Mouse (Mus musculus) adrenal gland, postnatal 25 days (tissue): ENCODE measurements around the gene Ski. TPM values are rescaled to one million over a fixed set of nuclear protein-coding genes. Genes with fewer than 3 reads are reported as not detected.
A peak's percentile ranks its signal among the peaks of the same experiment; 100 is the strongest.

Experiments
- DNase-seq: peaks from one replicate; pipeline ENCODE4 v3.0.0; 2021; ENCODE audit warnings: mixed read lengths
- total RNA-seq: library from RNA; stranded (reverse); gene quantifications from 2 replicates; pipeline ENCODE4 v1.2.3, GENCODE M21; 2021

Gene Ski
- total RNA-seq, 1 experiment from 2014 or later: 93.3 TPM

DNA sequence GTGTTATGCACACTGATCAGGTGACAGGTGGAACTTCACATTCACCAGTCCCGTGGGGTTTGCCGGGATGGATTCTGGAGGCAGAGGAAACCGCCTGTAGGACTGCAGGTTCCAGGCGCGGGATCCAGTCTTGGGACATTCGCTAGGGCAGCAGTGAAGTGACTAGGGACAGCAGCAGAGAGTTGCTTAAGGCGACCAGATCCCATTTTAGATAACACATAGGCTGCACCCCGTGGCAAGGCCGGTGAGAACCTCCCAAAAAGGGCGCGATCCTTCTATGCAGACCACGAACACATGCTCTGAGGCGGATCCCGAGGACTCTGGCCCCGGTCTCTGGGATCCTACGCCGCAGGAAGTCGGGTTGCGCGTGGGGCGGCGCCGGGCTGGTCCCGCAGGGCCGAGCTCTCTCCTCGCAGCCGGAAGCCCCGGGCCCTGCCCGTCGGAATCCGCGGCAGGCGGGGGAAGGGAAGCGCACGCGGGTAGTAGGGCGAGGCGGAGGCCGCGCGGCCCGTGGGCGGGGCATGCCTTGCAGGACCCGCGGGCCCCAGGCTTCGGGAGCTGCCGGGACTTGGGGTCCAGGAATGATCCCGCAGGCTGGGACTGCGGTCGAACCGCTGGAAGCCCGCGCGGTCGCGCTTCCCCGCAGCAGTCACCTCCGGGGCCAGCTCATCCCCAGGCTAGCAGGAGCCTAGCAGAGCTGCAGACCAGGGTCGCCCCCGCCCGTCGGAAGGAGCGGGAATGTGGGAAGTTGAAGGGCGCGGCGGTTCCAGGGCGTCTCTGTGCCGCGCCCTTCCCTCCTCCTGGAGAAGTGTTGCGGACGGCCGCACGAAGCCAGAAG is 71.9 kb downstream of the Ski start:
- peak; percentile 89 for DNase-seq

- no peak for DNase-seq
Measured at GRCm38 (mm10) chr4:155149941-155150275, 72.5 kb downstream of the Ski start.

- DNase-seq: peak; percentile 65
Measured at GRCm38 (mm10) chr4:155148910-155149698, 73.3 kb downstream of the Ski start.

DNA sequence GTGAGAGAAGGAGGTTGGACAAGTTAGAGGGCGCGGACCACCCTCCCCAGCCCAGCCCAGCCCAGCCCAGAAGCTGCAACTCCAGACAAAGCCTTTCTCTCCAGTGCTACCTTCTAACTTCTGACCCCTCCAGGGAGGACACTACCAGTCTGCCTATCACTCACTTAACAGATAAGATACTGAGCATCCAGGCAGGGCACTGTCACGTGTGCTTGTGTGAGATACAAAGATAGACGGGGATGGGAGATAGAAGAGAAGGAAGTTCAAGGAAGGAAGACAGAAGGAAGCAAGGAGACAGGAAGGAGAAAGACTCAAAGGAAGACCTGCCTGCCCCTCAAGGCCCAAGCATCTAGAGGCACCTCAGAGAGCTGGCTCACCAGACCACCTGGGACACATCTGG is 73.9 kb downstream of the Ski start:
- DNase-seq: no peak

- no peak for DNase-seq
Measured at GRCm38 (mm10) chr4:155146107-155146823, 76.1 kb downstream of the Ski start.

- DNase-seq: no peak
Measured at GRCm38 (mm10) chr4:155144548-155145180, 77.7 kb downstream of the Ski start.

DNA sequence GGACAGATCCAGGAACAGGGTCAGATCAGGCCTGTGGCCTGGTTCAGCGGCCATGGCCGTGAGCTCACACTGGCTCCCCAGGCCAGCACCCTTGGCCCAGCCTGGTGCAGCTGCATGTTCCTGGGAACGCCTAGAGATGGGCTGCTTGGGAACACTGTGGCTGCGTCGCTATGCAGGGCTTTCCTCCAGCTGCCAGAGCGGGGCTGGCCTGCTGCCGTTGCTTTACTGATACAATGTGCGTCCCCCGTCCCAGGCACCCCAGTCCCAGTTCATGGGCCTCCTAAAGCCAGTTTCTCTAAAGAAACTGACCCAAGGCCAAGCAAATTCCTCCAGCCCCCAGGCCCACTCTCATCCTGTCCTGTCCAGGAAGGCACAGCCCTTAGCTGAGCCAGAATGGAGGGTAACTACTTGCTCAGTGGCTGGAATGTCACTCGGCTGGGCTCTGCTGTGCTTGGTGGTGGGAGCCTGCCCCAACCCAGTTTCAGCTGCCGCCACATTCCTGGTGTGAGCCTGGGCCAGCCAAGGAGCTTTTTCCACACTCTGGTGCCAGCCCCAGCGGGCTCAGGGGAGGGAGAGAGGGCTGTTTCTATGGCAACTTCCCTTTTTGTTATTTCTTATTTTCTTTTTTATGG is 78.4 kb downstream of the Ski start:
- peak; percentile 48 for DNase-seq

DNA sequence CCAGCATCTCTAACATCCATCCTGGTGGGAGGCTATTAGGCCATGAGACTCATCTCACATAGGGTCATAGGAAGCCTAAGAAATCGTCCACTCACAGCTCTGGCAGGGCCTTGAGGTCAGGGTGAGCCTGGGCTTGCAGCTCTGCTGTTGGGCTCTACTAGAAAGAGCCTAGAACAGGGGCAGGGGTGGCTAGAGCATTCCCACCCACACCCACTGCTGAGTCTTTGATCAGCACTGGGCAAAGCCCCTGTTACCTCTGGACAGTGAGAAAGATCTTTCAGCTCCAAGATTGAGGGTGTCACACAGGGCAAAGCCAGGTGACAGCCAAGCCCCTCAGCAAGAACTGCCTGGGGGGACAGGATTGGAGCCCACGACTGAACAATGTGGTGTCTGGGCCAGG is 79.0 kb downstream of the Ski start:
- no peak for DNase-seq

DNA sequence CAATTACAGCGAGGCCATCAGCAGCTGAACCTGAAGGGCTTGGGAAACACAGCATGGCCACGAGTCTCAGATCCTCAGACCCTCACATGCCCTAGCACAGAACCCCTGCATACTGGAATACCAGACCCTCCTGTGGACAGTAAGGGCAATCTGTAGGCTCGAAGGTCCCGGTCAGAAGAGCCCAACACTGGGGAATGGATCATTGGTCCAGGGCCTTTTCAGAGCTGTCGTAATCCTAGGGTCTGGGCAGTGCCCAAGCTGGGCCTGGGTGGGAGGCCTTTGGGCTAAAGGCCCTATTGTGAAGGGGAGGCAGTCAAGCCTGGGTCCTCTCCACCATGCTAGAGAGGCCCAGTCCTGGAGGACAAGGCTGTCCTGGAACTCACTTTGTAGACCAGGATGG is 79.6 kb downstream of the Ski start:
- no peak for DNase-seq

DNA sequence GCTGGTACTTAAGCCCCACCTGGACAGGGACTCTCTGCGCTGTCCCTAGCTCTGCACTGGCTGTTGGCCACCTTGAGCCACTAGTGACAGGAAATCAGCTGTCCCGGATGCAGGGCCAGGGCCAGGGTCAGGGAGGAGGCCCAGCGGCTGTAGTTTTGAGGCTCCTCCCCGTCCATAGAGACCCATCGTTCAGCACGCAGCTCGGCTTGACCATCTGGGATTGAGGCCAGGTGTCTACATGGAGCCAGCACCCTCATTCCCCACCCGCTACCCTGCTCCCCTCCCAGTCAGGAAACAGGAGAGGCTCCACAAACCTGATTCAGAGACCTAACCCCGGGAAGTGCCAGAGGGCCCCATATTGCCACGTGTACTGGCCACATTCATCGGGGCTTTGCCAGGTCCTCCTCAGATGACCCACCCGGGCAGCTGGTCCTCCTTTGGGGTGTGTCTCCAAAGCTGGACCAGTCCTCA is 81.6 kb downstream of the Ski start:
- DNase-seq: peak; percentile 62

GRCm38 (mm10) chr4:155140150-155140549 is 82.2 kb downstream of the Ski start:
- DNase-seq: no peak

DNA sequence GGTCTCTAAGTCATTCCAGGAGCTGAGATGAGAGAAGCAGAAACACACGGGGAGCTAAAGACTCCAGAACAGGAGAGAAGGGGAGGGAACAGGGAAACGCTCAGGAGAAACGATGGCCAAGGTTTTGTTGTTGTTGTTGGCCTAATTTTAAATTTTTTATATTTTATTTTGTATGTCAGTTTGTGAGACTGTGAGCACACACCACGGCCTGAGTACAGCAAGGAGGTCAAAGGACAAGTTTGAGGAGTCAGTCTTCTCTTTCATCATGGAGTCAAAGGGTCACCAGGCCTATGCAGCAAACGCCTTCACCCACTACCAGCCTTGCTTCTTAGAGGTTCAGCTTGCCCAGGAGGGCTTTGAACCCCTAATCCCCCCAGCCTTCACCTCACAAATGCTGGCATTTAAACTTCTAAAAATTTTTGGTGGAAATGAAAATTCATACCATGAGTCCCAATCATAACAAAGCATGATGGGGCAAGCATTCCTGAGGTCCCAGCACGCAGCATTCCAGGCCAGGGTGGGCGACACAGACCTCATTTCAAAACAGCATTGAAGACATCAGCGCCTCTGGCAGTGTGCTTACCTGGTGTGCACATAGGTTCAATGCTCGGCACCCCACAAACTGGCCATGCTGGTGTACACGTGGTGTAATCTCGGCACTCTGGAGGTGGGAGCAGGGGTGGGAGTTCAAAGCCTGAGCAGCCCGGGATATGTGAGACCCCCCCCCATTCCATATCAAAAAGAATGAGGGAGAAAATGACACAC is 82.9 kb downstream of the Ski start:
- no peak for DNase-seq

DNA sequence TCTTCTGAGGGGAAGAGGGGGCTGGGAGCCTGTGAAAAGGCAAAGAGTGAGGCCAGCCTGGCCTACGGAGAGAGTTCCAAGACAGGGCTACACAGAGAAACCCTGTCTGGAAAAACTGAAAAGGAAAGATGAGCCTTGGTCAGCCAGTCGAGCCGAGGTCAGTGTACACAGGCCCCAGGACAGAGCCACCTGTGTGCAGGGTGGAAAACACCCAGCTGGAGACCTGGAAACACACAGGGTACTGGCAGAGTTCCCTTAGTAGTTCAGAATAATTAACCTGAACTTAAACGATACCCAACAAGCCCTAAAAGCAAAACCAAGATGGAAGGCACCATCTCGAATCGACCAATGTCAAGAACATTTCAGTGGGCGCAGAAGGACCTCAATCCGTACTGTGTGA is 83.9 kb downstream of the Ski start:
- DNase-seq: no peak

DNA sequence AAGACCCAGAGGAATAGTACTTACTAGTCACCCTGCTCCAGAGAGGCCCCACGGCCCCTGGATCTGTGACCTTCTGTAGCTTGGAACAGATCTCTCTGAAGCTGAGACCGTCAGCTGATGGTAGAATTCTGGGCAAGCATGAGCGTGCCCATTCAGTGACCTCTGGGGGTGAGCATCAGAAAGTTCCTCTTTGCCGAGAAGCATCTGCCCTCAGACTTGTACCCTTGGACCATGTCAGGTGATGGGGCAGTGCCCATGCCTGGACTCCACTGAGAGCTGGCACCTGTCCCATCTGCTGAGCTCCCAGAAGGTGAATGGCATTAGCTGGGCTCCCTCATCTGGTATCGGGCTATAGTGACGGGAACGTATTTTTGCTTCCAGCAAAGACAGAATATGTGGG is 84.5 kb downstream of the Ski start:
- DNase-seq: no peak

DNA sequence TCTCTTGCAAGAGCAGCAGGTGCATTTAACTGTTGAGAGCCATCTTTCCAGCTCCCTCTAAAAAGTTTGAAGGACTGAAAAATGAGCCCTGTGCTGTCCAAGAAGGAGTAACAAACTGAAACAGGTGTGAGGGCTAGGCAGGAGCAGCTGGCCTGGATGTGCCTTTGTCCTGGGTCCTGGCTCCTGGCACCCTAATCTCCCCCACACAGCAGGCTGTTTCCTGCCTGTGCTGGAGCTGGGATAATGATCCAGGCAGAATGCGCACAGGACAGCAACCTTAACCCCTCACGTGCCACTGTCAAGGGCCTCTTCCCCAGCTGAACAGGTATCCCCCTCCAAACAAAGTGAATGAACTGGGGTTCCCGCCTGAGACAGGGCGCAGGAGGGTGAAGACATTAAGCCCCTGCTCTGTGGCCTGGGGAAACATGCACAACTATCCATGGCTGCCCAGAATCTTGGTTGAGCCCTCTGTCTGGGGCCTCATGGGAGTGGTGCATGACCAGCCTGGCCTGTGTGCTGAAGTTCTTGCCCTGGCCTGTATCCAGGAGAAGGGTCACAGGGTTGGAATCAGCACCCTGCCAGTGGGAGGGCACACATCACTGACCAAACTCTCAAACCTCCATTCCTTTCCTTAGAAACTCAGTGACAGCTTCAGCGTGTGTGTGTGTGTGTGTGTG is 86.3 kb downstream of the Ski start:
- no peak for DNase-seq

DNA sequence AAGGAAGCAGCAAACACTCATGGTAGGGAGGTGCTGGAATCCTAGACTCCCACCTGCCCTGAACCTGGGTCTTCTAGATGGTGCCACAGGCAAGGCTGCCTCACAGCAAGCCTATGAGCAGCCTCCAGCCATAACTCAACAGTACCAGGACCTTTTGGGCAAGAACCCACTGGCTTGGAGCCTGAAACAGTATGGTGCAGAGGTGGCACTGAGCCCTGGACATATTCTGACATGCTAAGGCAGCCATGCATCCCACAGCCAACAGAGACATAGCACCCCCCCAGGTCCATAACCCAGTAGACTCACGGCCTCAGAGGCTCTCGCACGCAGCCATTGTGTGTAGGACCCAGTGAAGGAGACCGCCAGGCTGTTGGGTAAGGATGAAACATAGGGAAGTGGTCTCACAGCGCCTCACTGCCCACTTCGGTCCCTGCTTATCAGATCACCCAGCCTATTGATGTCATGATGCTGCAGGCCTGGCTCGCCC is 87.7 kb downstream of the Ski start:
- no peak for DNase-seq

- DNase-seq: peak; percentile 48
Measured at GRCm38 (mm10) chr4:155133658-155134417, 88.6 kb downstream of the Ski start.

GRCm38 (mm10) chr4:155133188-155133587 is 89.2 kb downstream of the Ski start:
- no peak for DNase-seq

- DNase-seq: no peak
Measured at GRCm38 (mm10) chr4:155130616-155131015, 91.8 kb downstream of the Ski start.

- peak; percentile 91 for DNase-seq
Measured at GRCm38 (mm10) chr4:155129996-155130395, 92.4 kb downstream of the Ski start.
